Mouse (Mus musculus) neural tube, embryonic 14.5 days (tissue): ENCODE results near the gene Rpl28. TPM values are rescaled to one million over a fixed set of nuclear protein-coding genes. Genes with fewer than 3 reads are reported as not detected.
A peak's percentile ranks its signal among the peaks of the same experiment; 100 is the strongest.
"Not testable (repeated sequence)": the region's sequence is repeated elsewhere in the genome, so short reads cannot be mapped to it uniquely, and the experiment has no call there.

Experiments used
- ATAC-seq: fragments of 200-750 bp; cut with Nextera tagmentation; 2 replicates; pipeline ENCODE4 v1.8.0; 2017; ENCODE audit warnings: low read depth, mild to moderate bottlenecking, moderate TSS enrichment, moderate library complexity
- H3K27ac ChIP-seq: fragments of 300-500 bp; sonication (generic); 2 replicates; pipeline ENCODE4 v1.5.1; 2014; ENCODE audit warnings: low read depth, mild to moderate bottlenecking, control low read depth, low read length, moderate library complexity, mixed read lengths
- H3K27me3 ChIP-seq: fragments of 300-500 bp; sonication (generic); 2 replicates; pipeline ENCODE4 v1.6.1; 2014; ENCODE audit warnings: low read length; ENCODE audit not compliant: control insufficient read depth, insufficient read depth
- H3K36me3 ChIP-seq: fragments of 300-500 bp; sonication (generic); 2 replicates; pipeline ENCODE4 v1.6.1; 2014; ENCODE audit warnings: low read length, mixed read lengths; ENCODE audit not compliant: control insufficient read depth, insufficient read depth
- H3K4me1 ChIP-seq: fragments of 300-500 bp; sonication (generic); 2 replicates; pipeline ENCODE4 v1.6.1; 2014; ENCODE audit warnings: low read length; ENCODE audit not compliant: control insufficient read depth, insufficient read depth
- H3K4me2 ChIP-seq: fragments of 300-500 bp; sonication (generic); 2 replicates; pipeline ENCODE4 v1.6.1; 2014; ENCODE audit warnings: mild to moderate bottlenecking, low read depth, low read length, control low read depth
- H3K4me3 ChIP-seq: fragments of 300-500 bp; sonication (generic); 2 replicates; pipeline ENCODE4 v1.5.1; 2014; ENCODE audit warnings: low read depth, low read length, control low read depth, mixed read lengths
- H3K9ac ChIP-seq: fragments of 300-500 bp; sonication (generic); replicated peaks from 2 replicates; pipeline ENCODE4 v1.6.1; 2014; ENCODE audit warnings: low read depth, mild to moderate bottlenecking, control low read depth, low read length, mixed read lengths
- H3K9me3 ChIP-seq: fragments of 300-500 bp; sonication (generic); 2 replicates; pipeline ENCODE4 v1.6.1; 2016; ENCODE audit warnings: low read length; ENCODE audit not compliant: control insufficient read depth
- WGBS: fragments of 180-500 bp; shearing (Covaris S2); extraction: QIAGEN DNeasy Blood & Tissue Kit; methylation state at CpG from one replicate; pipeline ENCODE4 v1.1.7; 2014; 5-methylcytosine and 5-hydroxymethylcytosine counted together
- polyA plus RNA-seq: library from polyadenylated mRNA; unstranded; fragments of >200 nt; fragmentation: Nextera tagmentation; extraction: Ambion mirVana; gene quantifications from 2 replicates; pipeline ENCODE4 v1.2.1, GENCODE M21; 2014

The Rpl28 gene
- polyA plus RNA-seq, 1 experiment from 2014 or later, result 173 TPM

DNA sequence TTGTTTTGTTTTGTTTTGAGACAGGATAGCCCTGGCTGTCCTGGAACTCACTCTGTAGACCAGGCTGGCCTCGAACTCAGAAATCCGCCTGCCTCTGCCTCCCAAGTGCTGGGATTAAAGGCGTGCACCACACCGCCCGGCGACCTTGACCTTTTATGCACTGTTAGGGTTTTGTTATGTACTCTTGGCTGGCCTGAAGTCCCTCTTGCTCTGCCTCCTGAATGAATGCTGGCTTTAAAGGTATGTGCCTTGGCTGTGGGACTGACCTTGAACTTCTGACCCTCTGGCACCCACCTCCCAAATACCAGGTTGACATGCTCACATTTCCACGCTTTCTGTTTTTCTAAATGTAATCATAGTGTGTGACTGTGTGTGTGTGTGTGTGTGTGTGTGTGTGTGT, 28.3 kb downstream of the Rpl28 start:
- not testable (repeated sequence) for H3K9ac ChIP-seq, H3K4me2 ChIP-seq, H3K27me3 ChIP-seq, H3K9me3 ChIP-seq, H3K4me1 ChIP-seq, H3K27ac ChIP-seq, ATAC-seq, H3K4me3 ChIP-seq, H3K36me3 ChIP-seq
- WGBS, result 92% methylated on average over 7 of the region's 7 CpGs

DNA sequence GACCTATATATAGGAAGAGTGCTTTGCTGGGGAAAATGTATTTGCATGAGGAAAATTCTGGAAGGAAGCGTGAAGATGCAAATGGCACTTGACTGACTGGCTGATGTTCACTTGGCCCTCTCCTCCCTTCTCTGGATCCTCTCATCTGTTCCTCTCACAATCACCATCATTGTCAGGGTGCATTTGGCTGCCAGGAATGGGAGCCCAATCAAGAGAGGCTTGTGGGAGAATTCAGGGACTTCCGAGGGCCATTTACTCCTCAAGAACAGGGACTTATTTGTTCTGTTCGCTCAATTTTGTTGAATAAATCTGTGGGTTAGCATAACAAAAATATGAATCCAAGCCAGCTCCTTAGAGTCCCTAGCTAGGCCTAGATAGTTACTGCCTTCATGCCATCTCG, 29.0 kb downstream of the Rpl28 start:
- Histone ChIP-seq H3K27me3 (no peaks in the 10 kb centered on the region), H3K36me3 (no peaks in the 10 kb centered on the region), H3K4me3 (no peak overlapping the region), H3K9me3 (no peaks in the 10 kb centered on the region), H3K27ac (no peak overlapping the region), H3K4me2 (no peak overlapping the region), H3K9ac (no peak overlapping the region), H3K4me1 (no peaks in the 10 kb centered on the region)
- 75% methylated on average over 4 of the region's 4 CpGs for WGBS
- ATAC-seq, result no peak

DNA sequence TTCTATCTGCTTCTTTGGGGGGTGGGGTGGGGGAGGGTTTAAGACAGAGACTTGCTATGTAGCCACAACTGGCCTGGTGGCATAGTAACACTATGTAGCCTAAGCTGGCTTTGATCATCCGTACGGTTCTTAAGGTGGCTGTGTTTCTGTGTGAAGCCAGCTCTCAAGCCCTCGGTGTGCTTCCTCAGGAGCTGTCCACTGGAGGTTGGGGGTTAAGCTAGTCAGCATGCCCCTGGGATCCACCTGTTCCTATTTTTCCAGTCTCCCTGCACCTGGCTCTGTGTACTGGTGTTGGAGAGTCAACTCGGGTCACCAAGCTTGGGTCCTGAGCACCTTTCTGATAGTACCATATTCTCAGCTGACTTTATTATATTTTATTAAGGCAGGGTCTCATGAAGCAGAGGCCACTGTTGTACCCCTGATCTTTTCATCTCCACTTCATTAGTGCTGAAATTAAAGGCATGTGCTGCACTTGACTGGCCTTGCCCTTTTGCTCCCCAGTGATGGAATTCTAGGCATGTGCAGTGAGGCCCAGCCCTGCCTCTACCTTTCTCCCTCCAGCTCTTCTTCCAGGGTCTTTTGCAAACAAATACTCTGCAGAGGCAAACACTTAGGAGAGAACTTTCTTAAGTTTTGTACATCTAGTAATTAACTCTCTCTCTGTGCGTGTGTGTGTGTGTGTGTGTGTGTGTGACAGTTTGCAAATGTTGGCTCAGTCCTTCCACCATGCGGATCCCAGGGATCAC, 29.7 kb downstream of the Rpl28 start:
- no peak for ATAC-seq
- no peak overlapping the region for H3K4me3 ChIP-seq
- H3K9me3 ChIP-seq, result no peaks in the 10 kb centered on the region
- no peaks in the 10 kb centered on the region for H3K36me3 ChIP-seq
- H3K9ac ChIP-seq, result no peak overlapping the region
- H3K4me1 ChIP-seq, result no peaks in the 10 kb centered on the region
- no peak overlapping the region for H3K27ac ChIP-seq
- H3K4me2 ChIP-seq, result no peak overlapping the region
- WGBS, result 80% methylated on average over 6 of the region's 6 CpGs
- H3K27me3 ChIP-seq, result no peaks in the 10 kb centered on the region

DNA sequence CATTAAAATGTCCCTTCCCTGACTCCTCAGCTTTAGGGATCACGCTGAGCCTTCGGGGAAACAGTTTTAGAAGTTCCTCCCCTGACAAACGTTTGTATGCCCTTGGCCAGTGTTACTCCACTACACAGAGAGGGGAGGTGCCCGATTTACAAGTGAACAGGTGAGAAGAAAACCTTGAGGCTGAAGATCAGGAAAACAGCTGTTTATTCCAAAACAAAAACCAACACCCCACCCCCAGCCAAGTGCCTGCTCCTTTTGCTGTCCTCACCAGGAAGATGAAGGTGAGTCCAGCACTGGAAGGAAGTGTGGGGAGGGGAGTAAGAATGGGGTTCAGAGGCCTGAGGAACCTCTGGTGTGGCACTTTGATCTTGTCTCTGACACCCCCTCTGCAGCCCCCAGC, 32.7 kb downstream of the Rpl28 start:
- Histone ChIP-seq H3K27ac (no peak overlapping the region), H3K27me3 (no peaks in the 10 kb centered on the region), H3K4me3 (no peak overlapping the region), H3K9ac (no peak overlapping the region), H3K4me2 (no peak overlapping the region), H3K36me3 (peaks cover 13% of the 10 kb centered on the region), H3K4me1 (no peaks in the 10 kb centered on the region), H3K9me3 (no peaks in the 10 kb centered on the region)
- WGBS, result 45% methylated on average over 4 of the region's 4 CpGs
- no peak for ATAC-seq

DNA sequence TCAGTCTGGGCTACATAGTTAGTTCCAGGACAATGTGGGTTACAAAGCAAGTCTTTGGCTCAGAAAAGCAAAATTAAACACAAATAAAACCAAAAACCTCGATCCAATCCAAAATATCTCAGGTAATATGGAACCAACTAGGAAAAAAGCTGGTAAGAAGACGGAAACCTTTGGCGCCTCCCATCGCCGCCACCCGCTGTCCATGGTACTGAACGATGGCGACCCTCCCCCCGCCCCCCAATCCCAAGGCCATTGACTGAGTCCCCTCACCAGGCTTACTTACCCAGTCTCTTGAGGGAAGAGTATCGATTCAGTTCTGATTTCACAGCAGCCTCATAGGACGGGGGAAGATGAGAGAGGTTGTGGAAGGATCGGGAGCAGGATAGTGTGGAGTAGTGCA, 37.8 kb downstream of the Rpl28 start:
- 0 out of 2 replicates have a peak, but pooled peaks cover 3% of the 10 kb centered on the region for H3K4me1 ChIP-seq
- H3K9me3 ChIP-seq, result no peaks in the 10 kb centered on the region
- no peak overlapping the region for H3K9ac ChIP-seq
- 6% methylated on average over 12 of the region's 12 CpGs for WGBS
- peaks cover 3% of the 10 kb centered on the region; the same call in 1 of the 2 replicates for H3K27me3 ChIP-seq
- no peak for ATAC-seq
- no peak overlapping the region for H3K4me3 ChIP-seq
- H3K4me2 ChIP-seq, result no peak overlapping the region
- H3K27ac ChIP-seq, result no peak overlapping the region
- H3K36me3 ChIP-seq, result peaks cover 13% of the 10 kb centered on the region

DNA sequence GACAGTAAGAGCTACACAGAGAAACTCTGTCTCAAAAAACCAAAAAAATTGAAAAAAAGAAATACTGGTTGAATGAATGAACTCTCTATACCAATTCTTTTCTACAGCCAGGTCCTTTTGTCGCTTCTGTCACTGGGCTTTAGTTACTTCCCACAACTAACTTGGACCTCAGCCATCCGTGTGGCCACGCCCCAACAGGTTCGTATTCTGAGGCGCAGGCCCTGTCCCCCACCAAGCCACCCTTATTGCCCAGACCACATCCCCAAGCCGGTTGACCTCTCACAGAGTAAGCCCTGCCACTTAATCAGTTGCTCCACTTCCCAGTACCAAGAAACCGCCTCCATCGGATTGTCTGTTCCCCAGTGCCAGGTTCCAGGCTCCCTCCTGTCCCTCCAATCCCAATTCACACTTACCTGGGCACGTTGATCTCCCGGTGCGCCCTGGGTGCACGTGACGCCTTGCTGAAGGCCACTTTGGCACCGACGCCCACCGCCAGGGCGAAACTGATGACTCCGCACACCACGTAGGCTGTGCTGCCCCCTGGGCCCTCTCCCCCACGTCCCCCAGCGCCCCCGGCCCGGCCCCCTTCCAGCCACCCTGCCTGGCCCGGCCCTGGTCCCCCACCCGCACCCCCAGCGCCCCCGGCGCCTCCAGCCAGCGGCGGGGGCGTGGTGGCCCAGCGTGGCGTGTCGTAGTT, 43.1 kb downstream of the Rpl28 start:
- peak overlapping the region; percentile 86 for H3K4me2 ChIP-seq
- peak overlapping the region; percentile 56 for H3K4me3 ChIP-seq
- peaks cover 3% of the 10 kb centered on the region; the same call in 1 of the 2 replicates for H3K27me3 ChIP-seq
- H3K9me3 ChIP-seq, result no peaks in the 10 kb centered on the region
- no peak; the same call in 1 of the 2 replicates for ATAC-seq
- 0 out of 2 replicates have a peak, but pooled peaks cover 3% of the 10 kb centered on the region for H3K4me1 ChIP-seq
- H3K36me3 ChIP-seq, result no peaks in the 10 kb centered on the region
- H3K9ac ChIP-seq, result peak overlapping the region; percentile 82
- peak overlapping the region; percentile 91 for H3K27ac ChIP-seq
- WGBS, result 4% methylated on average over 30 of the region's 34 CpGs

DNA sequence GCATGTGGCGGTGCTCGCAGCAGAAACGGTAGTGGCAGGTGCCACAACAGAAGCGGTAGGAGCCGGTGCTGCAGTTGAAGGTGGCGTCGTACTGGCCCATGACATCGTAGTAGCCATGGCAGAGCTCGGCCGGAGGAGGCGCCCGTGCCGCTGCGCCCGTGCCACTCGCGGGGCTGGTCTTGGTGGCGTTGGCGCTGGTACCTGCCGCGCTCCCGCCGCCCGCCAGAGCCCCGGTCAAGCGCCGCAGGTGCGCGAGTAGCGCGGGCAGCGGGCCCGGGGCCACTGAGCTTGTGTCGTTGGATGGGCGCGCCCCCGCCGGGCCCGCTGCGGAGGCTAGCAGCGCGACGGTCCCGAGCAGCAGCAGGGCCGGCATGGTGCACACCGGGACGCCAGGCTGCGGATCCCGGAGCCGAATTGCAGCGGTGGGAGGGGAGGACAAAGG, 43.7 kb downstream of the Rpl28 start:
- Histone ChIP-seq H3K27me3 (peaks cover 2% of the 10 kb centered on the region; the same call in 1 of the 2 replicates), H3K4me2 (peak overlapping the region; percentile 86), H3K9me3 (no peaks in the 10 kb centered on the region), H3K9ac (peak overlapping the region; percentile 82), H3K4me3 (peak overlapping the region; percentile 56), H3K36me3 (no peaks in the 10 kb centered on the region), H3K4me1 (0 out of 2 replicates have a peak, but pooled peaks cover 3% of the 10 kb centered on the region), H3K27ac (peak overlapping the region; percentile 91)
- under 1% methylated on average over 51 of the region's 51 CpGs for WGBS
- ATAC-seq, result peak; percentile 93

GRCm38 (mm10) chr7:4837639-4838038, 45.0 kb downstream of the Rpl28 start:
- no peak for ATAC-seq
- H3K9ac ChIP-seq, result no peak overlapping the region
- H3K4me2 ChIP-seq, result no peak overlapping the region
- 7% methylated on average over 1 of the region's 1 CpGs for WGBS
- H3K4me1 ChIP-seq, result peaks cover 11% of the 10 kb centered on the region
- H3K9me3 ChIP-seq, result no peaks in the 10 kb centered on the region
- H3K27ac ChIP-seq, result no peak overlapping the region
- no peak overlapping the region for H3K4me3 ChIP-seq
- no peaks in the 10 kb centered on the region for H3K36me3 ChIP-seq
- no peaks in the 10 kb centered on the region for H3K27me3 ChIP-seq

GRCm38 (mm10) chr7:4842077-4842476, 49.4 kb downstream of the Rpl28 start:
- H3K27ac ChIP-seq, result peak overlapping the region; percentile 52
- no peaks in the 10 kb centered on the region for H3K27me3 ChIP-seq
- H3K9ac ChIP-seq, result peak overlapping the region; percentile 71
- H3K4me1 ChIP-seq, result peaks cover 20% of the 10 kb centered on the region
- no peaks in the 10 kb centered on the region for H3K36me3 ChIP-seq
- H3K9me3 ChIP-seq, result no peaks in the 10 kb centered on the region
- ATAC-seq, result no peak
- peak overlapping the region; percentile 59 for H3K4me3 ChIP-seq
- WGBS, result 38% methylated on average over 5 of the region's 5 CpGs
- peak overlapping the region; percentile 79 for H3K4me2 ChIP-seq
